Mouse (Mus musculus): ENCODE data around the gene Cyp26a1. TPM values are rescaled to one million over a fixed set of nuclear protein-coding genes. Genes with fewer than 3 reads are reported as not detected.

The Cyp26a1 gene
- total and polyA plus RNA-seq, 2 experiments, result 8.8 to 37.2 TPM

DNA sequence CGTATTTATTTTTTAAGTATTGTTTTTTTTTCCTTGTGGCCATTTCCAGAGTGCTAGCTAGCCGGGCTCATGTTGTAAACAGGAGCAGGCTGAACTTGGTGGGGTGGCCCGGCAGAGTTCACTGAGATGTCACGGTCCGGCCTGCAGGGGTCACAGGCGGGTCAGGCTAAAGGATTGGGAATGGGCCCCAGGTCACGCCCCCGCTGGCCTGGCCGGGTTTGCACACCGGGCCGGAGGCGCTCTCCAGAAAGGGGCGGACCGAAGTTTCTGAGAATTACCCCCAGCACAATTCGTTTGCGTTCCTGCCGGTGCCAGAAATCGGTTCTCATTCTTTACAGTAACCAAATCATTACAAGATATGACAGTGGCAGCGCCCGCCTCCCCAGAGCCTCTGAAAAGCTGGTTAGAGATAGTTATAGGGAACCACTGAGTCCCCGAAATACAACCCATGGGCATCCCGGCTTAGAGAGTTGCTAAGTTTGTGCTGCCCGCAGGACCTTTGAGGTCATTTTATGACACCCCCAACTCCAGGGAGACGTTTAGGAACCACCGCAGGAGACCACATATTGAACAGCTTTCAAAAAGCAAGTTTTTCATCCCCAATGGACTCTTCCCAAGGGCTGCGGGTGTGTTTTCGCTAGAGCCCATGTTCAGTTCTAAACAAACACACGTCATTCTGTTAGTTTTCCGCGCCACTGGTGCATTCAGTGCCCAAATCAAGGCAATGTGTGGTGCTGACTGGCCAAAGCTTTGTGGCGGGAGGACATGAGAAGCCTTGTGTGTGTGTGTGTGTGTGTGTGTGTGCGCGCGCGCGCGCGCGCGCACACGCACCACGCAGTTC, 1.6 kb upstream of the Cyp26a1 start:
- 9% methylated on average over 42 of the region's 42 CpGs for WGBS
- peak overlapping the region; percentile 30; the same call in 1 of the 2 replicates for H3K9ac ChIP-seq (ENCODE audit: low read depth, low read length)
- no peaks in the 10 kb centered on the region for H3K27me3 ChIP-seq (ENCODE audit: control insufficient read depth, insufficient read depth, low read length)
- H3K4me3 ChIP-seq (ENCODE audit: insufficient read depth, low read depth, low read length), result peak overlapping the region; percentile 38
- TF ChIP-seq POLR2A (IDR thresholded peaks at IDR 0.05; ENCODE audit: extremely low read depth, insufficient read depth, low read length), result no peak
- TF ChIP-seq CTCF (IDR thresholded peaks at IDR 0.05; ENCODE audit: low read depth, low read length), result no peak
- DNase-seq (ENCODE audit: extremely low read depth, low read depth, low spot score), result peak; percentile 92
- peak overlapping the region; percentile 86 for H3K27ac ChIP-seq (replicated peaks; ENCODE audit: insufficient read depth, low read depth, low read length)
- no peaks in the 10 kb centered on the region for H3K79me2 ChIP-seq (ENCODE audit: control insufficient read depth, insufficient read depth, low read length)
- H3K4me1 ChIP-seq (ENCODE audit: control insufficient read depth, insufficient read depth, low read length), result peaks cover 9% of the 10 kb centered on the region; the same call in 1 of the 2 replicates
- peaks cover 5% of the 10 kb centered on the region for H3K36me3 ChIP-seq (ENCODE audit: control insufficient read depth, insufficient read depth, low read length)

DNA sequence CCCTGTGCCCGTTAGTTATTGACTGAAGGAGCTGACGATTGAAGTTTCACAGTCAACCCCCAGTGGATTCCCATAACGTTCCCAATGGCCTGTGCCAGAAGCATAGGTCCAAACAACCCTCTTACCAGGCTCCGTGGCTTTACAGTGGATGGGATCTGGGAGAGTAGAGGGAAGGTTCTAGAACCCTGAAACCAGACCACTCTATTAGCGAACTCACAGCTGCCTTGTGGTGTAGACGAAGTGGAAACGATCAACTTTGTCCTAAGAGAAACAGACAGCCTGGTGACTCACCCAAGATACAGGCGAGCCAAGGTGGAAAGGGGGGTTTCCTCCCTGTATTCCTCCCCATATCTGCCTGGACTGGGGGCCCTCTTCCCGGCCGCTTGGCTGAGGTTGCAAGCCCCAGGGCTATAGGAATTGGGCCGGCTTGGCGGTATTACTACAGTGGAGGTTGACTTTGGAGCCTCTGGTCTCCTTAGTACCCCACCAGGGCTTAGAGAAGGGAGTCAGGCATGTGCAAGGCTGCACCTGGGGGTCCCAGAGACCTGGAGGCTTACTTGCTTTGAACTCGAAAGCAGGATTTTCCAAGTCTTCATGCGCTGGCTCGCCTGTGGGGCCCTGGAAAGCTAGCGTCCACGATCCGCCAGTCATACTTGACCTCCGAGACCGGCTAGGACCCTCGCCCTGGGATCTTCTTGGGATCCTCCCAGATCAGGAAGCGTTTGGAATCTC, 829 bp upstream of the Cyp26a1 start:
- no peak for DNase-seq (ENCODE audit: extremely low read depth, low read depth, low spot score)
- Histone ChIP-seq H3K36me3 (ENCODE audit: control insufficient read depth, insufficient read depth, low read length) (peaks cover 3% of the 10 kb centered on the region; the same call in 1 of the 2 replicates), H3K4me3 (ENCODE audit: insufficient read depth, low read depth, low read length) (peak overlapping the region; percentile 68), H3K27me3 (ENCODE audit: control insufficient read depth, insufficient read depth, low read length) (no peaks in the 10 kb centered on the region), H3K4me1 (ENCODE audit: control insufficient read depth, insufficient read depth, low read length) (peaks cover 9% of the 10 kb centered on the region; the same call in 1 of the 2 replicates), H3K9ac (ENCODE audit: low read depth, low read length) (peak overlapping the region; percentile 33), H3K27ac (replicated peaks; ENCODE audit: insufficient read depth, low read depth, low read length) (peak overlapping the region; percentile 86), H3K79me2 (ENCODE audit: control insufficient read depth, insufficient read depth, low read length) (no peaks in the 10 kb centered on the region)
- WGBS, result 3% methylated on average over 22 of the region's 22 CpGs
- TF ChIP-seq POLR2A (IDR thresholded peaks at IDR 0.05; ENCODE audit: extremely low read depth, insufficient read depth, low read length) (no peak), CTCF (IDR thresholded peaks at IDR 0.05; ENCODE audit: low read depth, low read length) (no peak)

DNA sequence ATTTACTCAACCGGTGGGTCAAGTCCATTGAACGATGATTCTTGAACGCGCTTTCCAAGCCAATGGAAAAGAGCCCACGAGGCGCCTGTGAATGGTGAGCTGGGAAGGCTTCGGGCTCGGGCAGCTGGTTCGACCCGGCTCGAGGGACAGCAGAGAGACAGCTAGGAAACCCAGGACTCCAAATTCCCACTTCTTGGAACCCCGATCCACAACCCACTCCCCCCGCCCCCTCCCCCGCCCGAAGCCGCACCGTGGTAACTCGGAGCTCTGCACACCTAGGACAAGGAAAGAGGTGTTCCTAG, 312 bp upstream of the Cyp26a1 start:
- no peak for TF ChIP-seq CTCF (IDR thresholded peaks at IDR 0.05; ENCODE audit: low read depth, low read length)
- TF ChIP-seq POLR2A (IDR thresholded peaks at IDR 0.05; ENCODE audit: extremely low read depth, insufficient read depth, low read length), result no peak
- Histone ChIP-seq H3K27ac (replicated peaks; ENCODE audit: insufficient read depth, low read depth, low read length) (peak overlapping the region; percentile 86), H3K4me3 (ENCODE audit: insufficient read depth, low read depth, low read length) (peak overlapping the region; percentile 68), H3K4me1 (ENCODE audit: control insufficient read depth, insufficient read depth, low read length) (peaks cover 13% of the 10 kb centered on the region; the same call in 1 of the 2 replicates), H3K79me2 (ENCODE audit: control insufficient read depth, insufficient read depth, low read length) (no peaks in the 10 kb centered on the region), H3K27me3 (ENCODE audit: control insufficient read depth, insufficient read depth, low read length) (no peaks in the 10 kb centered on the region), H3K9ac (ENCODE audit: low read depth, low read length) (peak overlapping the region; percentile 33), H3K36me3 (ENCODE audit: control insufficient read depth, insufficient read depth, low read length) (peaks cover 3% of the 10 kb centered on the region; the same call in 1 of the 2 replicates)
- peak; percentile 52 for DNase-seq (ENCODE audit: extremely low read depth, low read depth, low spot score)
- 2% methylated on average over 18 of the region's 18 CpGs for WGBS

DNA sequence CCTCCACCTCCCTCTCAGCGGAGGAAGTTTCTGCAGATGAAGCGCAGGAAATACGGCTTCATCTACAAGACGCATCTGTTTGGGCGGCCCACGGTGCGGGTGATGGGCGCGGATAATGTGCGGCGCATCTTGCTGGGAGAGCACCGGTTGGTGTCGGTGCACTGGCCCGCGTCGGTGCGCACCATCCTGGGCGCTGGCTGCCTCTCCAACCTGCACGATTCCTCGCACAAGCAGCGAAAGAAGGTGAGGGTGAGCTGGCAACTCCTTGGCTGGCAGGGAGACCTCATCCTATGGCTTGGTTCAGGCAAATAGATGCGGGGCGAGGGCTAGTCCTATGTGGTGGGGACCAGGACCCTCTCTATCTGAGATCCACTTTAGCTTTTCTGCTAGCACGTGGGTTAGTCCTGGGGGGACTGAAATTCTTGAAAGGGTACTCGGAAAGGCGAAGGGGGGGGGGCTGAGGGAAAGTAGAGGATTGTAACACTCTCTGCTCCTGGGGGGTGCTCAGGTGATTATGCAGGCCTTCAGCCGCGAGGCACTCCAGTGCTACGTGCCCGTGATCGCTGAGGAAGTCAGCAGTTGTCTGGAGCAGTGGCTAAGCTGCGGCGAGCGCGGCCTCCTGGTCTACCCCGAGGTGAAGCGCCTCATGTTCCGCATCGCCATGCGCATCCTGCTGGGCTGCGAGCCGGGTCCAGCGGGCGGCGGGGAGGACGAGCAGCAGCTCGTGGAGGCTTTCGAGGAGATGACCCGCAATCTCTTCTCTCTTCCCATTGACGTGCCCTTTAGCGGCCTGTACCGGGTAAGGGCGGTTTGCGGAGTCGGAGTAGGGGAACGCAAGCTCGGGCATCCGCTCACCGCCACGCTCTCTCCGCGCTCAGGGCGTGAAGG, 919 bp downstream of the Cyp26a1 start:
- H3K4me3 ChIP-seq (ENCODE audit: insufficient read depth, low read depth, low read length), result peak overlapping the region; percentile 68
- H3K9ac ChIP-seq (ENCODE audit: low read depth, low read length), result peak overlapping the region; percentile 65
- no peak overlapping the region for H3K27ac ChIP-seq (replicated peaks; ENCODE audit: insufficient read depth, low read depth, low read length)
- no peaks in the 10 kb centered on the region for H3K36me3 ChIP-seq (ENCODE audit: control insufficient read depth, insufficient read depth, low read length)
- peaks cover 16% of the 10 kb centered on the region; the same call in 1 of the 2 replicates for H3K4me1 ChIP-seq (ENCODE audit: control insufficient read depth, insufficient read depth, low read length)
- H3K27me3 ChIP-seq (ENCODE audit: control insufficient read depth, insufficient read depth, low read length), result no peaks in the 10 kb centered on the region
- TF ChIP-seq CTCF (IDR thresholded peaks at IDR 0.05; ENCODE audit: low read depth, low read length) (no peak), POLR2A (IDR thresholded peaks at IDR 0.05; ENCODE audit: extremely low read depth, insufficient read depth, low read length) (no peak)
- WGBS, result 6% methylated on average over 63 of the region's 63 CpGs
- DNase-seq (ENCODE audit: extremely low read depth, low read depth, low spot score), result no peak
- H3K79me2 ChIP-seq (ENCODE audit: control insufficient read depth, insufficient read depth, low read length), result no peaks in the 10 kb centered on the region

DNA sequence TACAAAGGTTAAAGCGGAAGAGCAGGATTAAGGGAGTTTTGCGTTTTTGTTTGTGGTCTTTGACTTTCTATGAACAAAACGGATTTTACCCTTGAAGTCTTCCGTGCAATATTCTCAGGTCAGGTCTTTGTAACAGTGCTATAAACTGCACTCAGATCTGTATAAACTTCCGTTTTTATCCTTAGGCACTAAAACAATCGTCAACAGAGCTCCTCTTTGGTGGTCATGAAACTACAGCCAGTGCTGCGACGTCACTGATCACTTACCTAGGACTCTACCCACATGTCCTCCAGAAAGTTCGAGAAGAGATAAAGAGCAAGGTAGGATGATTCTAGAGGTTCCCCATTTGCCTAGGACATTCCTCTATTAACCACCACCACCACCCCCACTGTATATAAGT, 2.1 kb downstream of the Cyp26a1 start:
- Histone ChIP-seq H3K79me2 (ENCODE audit: control insufficient read depth, insufficient read depth, low read length) (no peaks in the 10 kb centered on the region), H3K27me3 (ENCODE audit: control insufficient read depth, insufficient read depth, low read length) (no peaks in the 10 kb centered on the region), H3K27ac (replicated peaks; ENCODE audit: insufficient read depth, low read depth, low read length) (no peak overlapping the region), H3K9ac (ENCODE audit: low read depth, low read length) (no peak overlapping the region), H3K4me1 (ENCODE audit: control insufficient read depth, insufficient read depth, low read length) (peaks cover 14% of the 10 kb centered on the region; the same call in 1 of the 2 replicates), H3K4me3 (ENCODE audit: insufficient read depth, low read depth, low read length) (no peak overlapping the region), H3K36me3 (ENCODE audit: control insufficient read depth, insufficient read depth, low read length) (no peaks in the 10 kb centered on the region)
- TF ChIP-seq POLR2A (IDR thresholded peaks at IDR 0.05; ENCODE audit: extremely low read depth, insufficient read depth, low read length), result no peak
- no peak for TF ChIP-seq CTCF (IDR thresholded peaks at IDR 0.05; ENCODE audit: low read depth, low read length)
- no peak for DNase-seq (ENCODE audit: extremely low read depth, low read depth, low spot score)
- WGBS, result 51% methylated on average over 9 of the region's 9 CpGs
